Mouse (Mus musculus) heart, postnatal 36 days (tissue): Measurements from ENCODE around the gene Lix1. TPM values are rescaled to one million over a fixed set of nuclear protein-coding genes. Genes with fewer than 3 reads are reported as not detected.

Source experiments
- DNase-seq, 2 experiments: peaks; one replicate each; pipeline ENCODE4 v3.0.0; 2021 to 2022
- intact Hi-C: fragments of 180-260 bp; cut with DNase I; formaldehyde crosslinking; loops from one replicate; pipeline ENCODE4 v1.15.1; 2025
- total RNA-seq, 2 experiments: library from RNA; stranded (reverse); gene quantifications; 2 replicates each; pipeline ENCODE4 v1.2.3; 2021

Gene Lix1
- total RNA-seq, 2 experiments from 2014 or later, result 6.3 to 7.1 TPM

GRCm38 (mm10) chr17:17409601-17410000, 7.1 kb downstream of the Lix1 start:
- DNase-seq, result no peak
- intact Hi-C loops, result no loop called here

GRCm38 (mm10) chr17:17411443-17411842, 9.0 kb downstream of the Lix1 start:
- DNase-seq, result no peak
- intact Hi-C loops, result no loop called here

GRCm38 (mm10) chr17:17412176-17412575, 9.7 kb downstream of the Lix1 start:
- DNase-seq, result no peak
- intact Hi-C loops, result no loop called here

- intact Hi-C loops, result no loop called here
- DNase-seq, result no peak
These were observed 11.7 kb downstream of the Lix1 start for GRCm38 (mm10) chr17:17414206-17414605.

- no peak for DNase-seq
- intact Hi-C loops, result no loop called here
These were observed 22.3 kb downstream of the Lix1 start for GRCm38 (mm10) chr17:17424609-17425307.

- DNase-seq, result no peak
These were observed 22.9 kb downstream of the Lix1 start for GRCm38 (mm10) chr17:17425308-17425813.

GRCm38 (mm10) chr17:17425906-17426305, 23.4 kb downstream of the Lix1 start:
- intact Hi-C loops, result no loop called here
- no peak for DNase-seq

More at GRCm38 (mm10) chr17:17425308-17425813, 22.9 kb downstream of the Lix1 start:
- intact Hi-C loops, result no loop called here

GRCm38 (mm10) chr17:17428888-17429287, 26.4 kb downstream of the Lix1 start:
- intact Hi-C loops, result no loop called here
- DNase-seq, result no peak

- DNase-seq, result no peak
- intact Hi-C loops, result no loop called here
These were observed 31.2 kb downstream of the Lix1 start for GRCm38 (mm10) chr17:17433679-17434078.

- intact Hi-C loops, result no loop called here
- no peak for DNase-seq
These were observed 36.2 kb downstream of the Lix1 start for GRCm38 (mm10) chr17:17438576-17439191.

GRCm38 (mm10) chr17:17441876-17442498, 39.5 kb downstream of the Lix1 start:
- DNase-seq, result no peak
- intact Hi-C loops, result no loop called here

- no peak for DNase-seq
- intact Hi-C loops, result no loop called here
These were observed 41.9 kb downstream of the Lix1 start for GRCm38 (mm10) chr17:17444297-17444886.

GRCm38 (mm10) chr17:17446683-17447082, 44.2 kb downstream of the Lix1 start:
- DNase-seq, result no peak
- intact Hi-C loops, result loop anchor here (5.0 kb wide), 1 partner anchor 181 kb away; the partner anchor contains the start of gene Lnpep

- intact Hi-C loops, result loop anchor here (5.0 kb wide), 1 partner anchor 179 kb away; the partner anchor contains the start of gene Lnpep
- no peak for DNase-seq
These were observed 45.3 kb downstream of the Lix1 start for GRCm38 (mm10) chr17:17447821-17448220.

- intact Hi-C loops, result loop anchor here (5.0 kb wide), 1 partner anchor 178 kb away; the partner anchor contains the start of gene Lnpep
- DNase-seq, result peak; percentile 49 to 62
These were observed 46.4 kb downstream of the Lix1 start for GRCm38 (mm10) chr17:17448737-17449440.

- DNase-seq, result peak; percentile 7 to 30
- intact Hi-C loops, result loop anchor here (5.0 kb wide), 1 partner anchor 178 kb away; the partner anchor contains the start of gene Lnpep
These were observed 46.9 kb downstream of the Lix1 start for GRCm38 (mm10) chr17:17449441-17449770.

GRCm38 (mm10) chr17:17451102-17451501, 48.6 kb downstream of the Lix1 start:
- intact Hi-C loops, result no loop called here
- DNase-seq, result no peak

- intact Hi-C loops, result no loop called here
- no peak for DNase-seq
These were observed 50.1 kb downstream of the Lix1 start for GRCm38 (mm10) chr17:17452617-17453016.

GRCm38 (mm10) chr17:17454573-17454972, 52.1 kb downstream of the Lix1 start:
- intact Hi-C loops, result no loop called here
- DNase-seq, result no peak

GRCm38 (mm10) chr17:17485789-17486188, 83.3 kb downstream of the Lix1 start:
- no peak for DNase-seq
- intact Hi-C loops, result no loop called here
